Mouse (Mus musculus) olfactory bulb, adult 2 months (tissue): ENCODE data around the gene Slc6a17.

Source experiments
- CTCF ChIP-seq: fragments of 200-500 bp; IDR thresholded peaks from 2 replicates; pipeline ENCODE4 v1.5.1; 2012; ENCODE audit warnings: low read depth, mild to moderate bottlenecking, low read length, moderate library complexity; ENCODE audit not compliant: insufficient read depth
- POLR2A ChIP-seq: fragments of 200-500 bp; IDR thresholded peaks from 2 replicates; pipeline ENCODE4 v1.6.1; 2012; ENCODE audit warnings: mild to moderate bottlenecking, low read depth, low read length, moderate library complexity; ENCODE audit not compliant: insufficient read depth

DNA sequence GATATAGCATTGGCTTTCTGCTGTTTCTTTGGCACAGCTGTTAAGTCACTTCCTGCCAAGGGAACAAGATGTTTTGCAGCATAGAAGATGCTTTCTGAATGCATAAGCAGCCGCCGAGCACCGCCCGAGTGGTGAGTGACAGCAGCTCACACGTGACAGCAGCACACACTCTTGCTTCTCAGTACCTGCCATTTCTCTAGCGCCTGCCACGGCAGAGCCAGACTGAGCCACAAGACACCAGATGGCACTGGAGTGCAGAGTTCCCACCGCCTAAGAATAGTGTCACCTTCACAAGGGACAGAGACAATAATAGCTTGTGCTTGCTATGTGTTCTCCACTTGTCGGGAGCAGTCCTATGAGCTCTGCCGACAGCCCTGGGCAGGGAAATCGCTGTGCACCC is 34.5 kb downstream of the Slc6a17 start:
- TF ChIP-seq CTCF (peak; percentile 31; the same call in 1 of the 2 replicates), POLR2A (no peak)
